Mouse (Mus musculus) embryonic facial prominence, embryonic 12.5 days (tissue): ENCODE results near the gene Bod1l. TPM values are rescaled to one million over a fixed set of nuclear protein-coding genes. Genes with fewer than 3 reads are reported as not detected.

ENCODE experiments used
- ATAC-seq: fragments of 200-750 bp; cut with Nextera tagmentation; 2 replicates; pipeline ENCODE4 v1.8.0; 2017; ENCODE audit not compliant: insufficient number of reproducible peaks, insufficient read depth, low FRiP score, low TSS enrichment
- H3K27ac ChIP-seq: fragments of 300-500 bp; sonication (generic); 2 replicates; pipeline ENCODE4 v1.5.1; 2016; ENCODE audit warnings: mild to moderate bottlenecking
- H3K27me3 ChIP-seq: fragments of 300-500 bp; sonication (generic); 2 replicates; pipeline ENCODE4 v1.6.1; 2016; ENCODE audit warnings: mild to moderate bottlenecking, moderate library complexity
- H3K36me3 ChIP-seq: fragments of 300-500 bp; sonication (generic); 2 replicates; pipeline ENCODE4 v1.6.1; 2016; ENCODE audit warnings: mild to moderate bottlenecking
- H3K4me1 ChIP-seq: fragments of 300-500 bp; sonication (generic); 2 replicates; pipeline ENCODE4 v1.6.1; 2016
- H3K4me2 ChIP-seq: fragments of 300-500 bp; sonication (generic); replicated peaks from 2 replicates; pipeline ENCODE4 v1.6.1; 2016; ENCODE audit warnings: mild to moderate bottlenecking, moderate library complexity
- H3K4me3 ChIP-seq: fragments of 300-500 bp; sonication (generic); 2 replicates; pipeline ENCODE4 v1.5.1; 2016; ENCODE audit warnings: mild to moderate bottlenecking
- H3K9ac ChIP-seq: fragments of 300-500 bp; sonication (generic); 2 replicates; pipeline ENCODE4 v1.6.1; 2016; ENCODE audit warnings: mild to moderate bottlenecking, moderate library complexity
- H3K9me3 ChIP-seq: fragments of 300-500 bp; sonication (generic); 2 replicates; pipeline ENCODE4 v1.6.1; 2016; ENCODE audit warnings: mild to moderate bottlenecking, moderate library complexity
- WGBS: fragments of 180-500 bp; shearing (Covaris S2); methylation state at CpG from one replicate; pipeline ENCODE4 v1.1.7; 2016; 5-methylcytosine and 5-hydroxymethylcytosine counted together
- polyA plus RNA-seq: library from polyadenylated mRNA; unstranded; fragments of >200 nt; fragmentation: Nextera tagmentation; extraction: Ambion mirVana; gene quantifications from 2 replicates; pipeline ENCODE4 v1.2.1, GENCODE M21; 2016

The Bod1l gene
- polyA plus RNA-seq, 1 experiment from 2014 or later: 30.9 TPM

- Histone ChIP-seq H3K27ac (no peak overlapping the region), H3K9ac (peak overlapping the region; percentile 92), H3K4me3 (peak overlapping the region; percentile 95), H3K4me2 (peak overlapping the region; percentile 83), H3K27me3 (no peaks in the 10 kb centered on the region), H3K4me1 (peaks cover 11% of the 10 kb centered on the region), H3K9me3 (no peaks in the 10 kb centered on the region), H3K36me3 (no peaks in the 10 kb centered on the region)
- WGBS: 40% methylated on average over 5 of the region's 5 CpGs
- ATAC-seq: no peak
These were observed 1.4 kb downstream of the Bod1l start for GRCm38 (mm10) chr5:41842681-41843080.

- Histone ChIP-seq H3K4me2 (no peak overlapping the region), H3K27me3 (no peaks in the 10 kb centered on the region), H3K4me3 (no peak overlapping the region), H3K4me1 (peaks cover 11% of the 10 kb centered on the region), H3K36me3 (no peaks in the 10 kb centered on the region), H3K9ac (no peak overlapping the region), H3K9me3 (no peaks in the 10 kb centered on the region), H3K27ac (no peak overlapping the region)
- ATAC-seq: no peak
- WGBS: 89% methylated on average over 5 of the region's 5 CpGs
These were observed 2.4 kb downstream of the Bod1l start for GRCm38 (mm10) chr5:41841735-41842134.

GRCm38 (mm10) chr5:41830100-41830499, 14.0 kb downstream of the Bod1l start:
- peaks cover 72% of the 10 kb centered on the region for H3K36me3 ChIP-seq
- 82% methylated on average over 2 of the region's 2 CpGs for WGBS

GRCm38 (mm10) chr5:41821158-41821557, 23.0 kb downstream of the Bod1l start:
- Histone ChIP-seq H3K27ac (no peak overlapping the region), H3K9me3 (no peaks in the 10 kb centered on the region), H3K4me2 (no peak overlapping the region), H3K9ac (no peak overlapping the region), H3K4me3 (no peak overlapping the region), H3K27me3 (no peaks in the 10 kb centered on the region), H3K4me1 (no peaks in the 10 kb centered on the region), H3K36me3 (peaks cover 81% of the 10 kb centered on the region)
- no peak for ATAC-seq
- WGBS: 94% methylated on average over 9 of the region's 9 CpGs

More at GRCm38 (mm10) chr5:41830100-41830499, 14.0 kb downstream of the Bod1l start:
- Histone ChIP-seq H3K9me3 (no peaks in the 10 kb centered on the region), H3K27ac (no peak overlapping the region), H3K4me2 (no peak overlapping the region), H3K27me3 (no peaks in the 10 kb centered on the region), H3K4me1 (no peaks in the 10 kb centered on the region), H3K4me3 (no peak overlapping the region), H3K9ac (no peak overlapping the region)
- no peak for ATAC-seq

- H3K4me1 ChIP-seq: no peaks in the 10 kb centered on the region
- H3K9ac ChIP-seq: no peak overlapping the region
- peaks cover 77% of the 10 kb centered on the region for H3K36me3 ChIP-seq
- H3K4me2 ChIP-seq: no peak overlapping the region
- H3K9me3 ChIP-seq: no peaks in the 10 kb centered on the region
- no peaks in the 10 kb centered on the region for H3K27me3 ChIP-seq
- ATAC-seq: no peak
- no peak overlapping the region for H3K4me3 ChIP-seq
- no peak overlapping the region for H3K27ac ChIP-seq
- 90% methylated on average over 3 of the region's 3 CpGs for WGBS
These were observed 23.6 kb downstream of the Bod1l start for GRCm38 (mm10) chr5:41820530-41820929.

- H3K27ac ChIP-seq: no peak overlapping the region
- H3K9ac ChIP-seq: no peak overlapping the region
- H3K27me3 ChIP-seq: no peaks in the 10 kb centered on the region
- 84% methylated on average over 6 of the region's 6 CpGs for WGBS
- peaks cover 48% of the 10 kb centered on the region for H3K36me3 ChIP-seq
- no peak for ATAC-seq
- H3K4me2 ChIP-seq: no peak overlapping the region
- no peaks in the 10 kb centered on the region for H3K4me1 ChIP-seq
- H3K4me3 ChIP-seq: no peak overlapping the region
- no peaks in the 10 kb centered on the region for H3K9me3 ChIP-seq
These were observed 31.6 kb downstream of the Bod1l start for GRCm38 (mm10) chr5:41812516-41812915.

GRCm38 (mm10) chr5:41811279-41811678, 32.8 kb downstream of the Bod1l start:
- H3K27me3 ChIP-seq: no peaks in the 10 kb centered on the region
- H3K4me2 ChIP-seq: no peak overlapping the region
- no peak overlapping the region for H3K27ac ChIP-seq
- no peak for ATAC-seq
- H3K9me3 ChIP-seq: no peaks in the 10 kb centered on the region
- no peaks in the 10 kb centered on the region for H3K4me1 ChIP-seq
- 73% methylated on average over 3 of the region's 3 CpGs for WGBS
- peaks cover 42% of the 10 kb centered on the region for H3K36me3 ChIP-seq
- H3K9ac ChIP-seq: no peak overlapping the region
- H3K4me3 ChIP-seq: no peak overlapping the region

- Histone ChIP-seq H3K36me3 (peaks cover 39% of the 10 kb centered on the region), H3K9me3 (no peaks in the 10 kb centered on the region), H3K27ac (no peak overlapping the region), H3K4me1 (no peaks in the 10 kb centered on the region), H3K27me3 (no peaks in the 10 kb centered on the region), H3K9ac (no peak overlapping the region), H3K4me2 (no peak overlapping the region), H3K4me3 (no peak overlapping the region)
- ATAC-seq: no peak
- WGBS: 88% methylated on average over 2 of the region's 2 CpGs
These were observed 36.7 kb downstream of the Bod1l start for GRCm38 (mm10) chr5:41807383-41807782.

- Histone ChIP-seq H3K4me3 (no peak overlapping the region), H3K4me1 (no peaks in the 10 kb centered on the region), H3K9ac (no peak overlapping the region), H3K4me2 (no peak overlapping the region), H3K9me3 (no peaks in the 10 kb centered on the region), H3K27me3 (no peaks in the 10 kb centered on the region), H3K27ac (no peak overlapping the region), H3K36me3 (peaks cover 33% of the 10 kb centered on the region; the same call in 1 of the 2 replicates)
- ATAC-seq: no peak
- WGBS: 92% methylated on average over 5 of the region's 5 CpGs
These were observed 37.9 kb downstream of the Bod1l start for GRCm38 (mm10) chr5:41806176-41806575.

GRCm38 (mm10) chr5:41805085-41805484, 39.0 kb downstream of the Bod1l start:
- 91% methylated on average over 2 of the region's 2 CpGs for WGBS
- H3K36me3 ChIP-seq: peaks cover 42% of the 10 kb centered on the region

GRCm38 (mm10) chr5:41804643-41805042, 39.5 kb downstream of the Bod1l start:
- Histone ChIP-seq H3K9ac (no peak overlapping the region), H3K9me3 (no peaks in the 10 kb centered on the region), H3K27ac (no peak overlapping the region), H3K27me3 (no peaks in the 10 kb centered on the region), H3K4me2 (no peak overlapping the region), H3K4me1 (no peaks in the 10 kb centered on the region), H3K4me3 (no peak overlapping the region), H3K36me3 (peaks cover 41% of the 10 kb centered on the region)
- WGBS: 79% methylated on average over 2 of the region's 2 CpGs
- ATAC-seq: no peak

More at GRCm38 (mm10) chr5:41805085-41805484, 39.0 kb downstream of the Bod1l start:
- no peaks in the 10 kb centered on the region for H3K4me1 ChIP-seq
- no peak overlapping the region for H3K9ac ChIP-seq
- no peaks in the 10 kb centered on the region for H3K27me3 ChIP-seq
- H3K27ac ChIP-seq: no peak overlapping the region
- no peak for ATAC-seq
- H3K9me3 ChIP-seq: no peaks in the 10 kb centered on the region
- H3K4me2 ChIP-seq: no peak overlapping the region
- H3K4me3 ChIP-seq: no peak overlapping the region

- no peaks in the 10 kb centered on the region for H3K9me3 ChIP-seq
- H3K27me3 ChIP-seq: no peaks in the 10 kb centered on the region
- H3K4me1 ChIP-seq: no peaks in the 10 kb centered on the region
- no peak overlapping the region for H3K4me3 ChIP-seq
- peaks cover 47% of the 10 kb centered on the region for H3K36me3 ChIP-seq
- no peak overlapping the region for H3K9ac ChIP-seq
- ATAC-seq: no peak
- no peak overlapping the region for H3K27ac ChIP-seq
- WGBS: 84% methylated on average over 2 of the region's 2 CpGs
- no peak overlapping the region for H3K4me2 ChIP-seq
These were observed 42.5 kb downstream of the Bod1l start for GRCm38 (mm10) chr5:41801622-41802021.

GRCm38 (mm10) chr5:41794434-41794833, 49.7 kb downstream of the Bod1l start:
- H3K36me3 ChIP-seq: peaks cover 54% of the 10 kb centered on the region
- no peak overlapping the region for H3K4me2 ChIP-seq
- no peaks in the 10 kb centered on the region for H3K9me3 ChIP-seq
- ATAC-seq: no peak
- H3K9ac ChIP-seq: no peak overlapping the region
- H3K4me3 ChIP-seq: no peak overlapping the region
- no peaks in the 10 kb centered on the region for H3K27me3 ChIP-seq
- no peak overlapping the region for H3K27ac ChIP-seq
- H3K4me1 ChIP-seq: no peaks in the 10 kb centered on the region
